Mouse (Mus musculus) layer of hippocampus, adult 2 months (tissue): ENCODE results near the gene Sowaha. TPM values are rescaled to one million over a fixed set of nuclear protein-coding genes. Genes with fewer than 3 reads are reported as not detected.

ENCODE experiments used
- DNase-seq, 2 experiments: peaks; one replicate each; pipeline ENCODE4 v3.0.0; 2022; ENCODE audit warnings: low spot score in 2 of 2
- H3K27ac ChIP-seq: fragments of 200-600 bp; 2 replicates; pipeline ENCODE4 v1.8.1; 2022
- H3K4me3 ChIP-seq: fragments of 200-600 bp; 2 replicates; pipeline ENCODE4 v1.8.1; 2022; ENCODE audit warnings: mild to moderate bottlenecking
- CTCF ChIP-seq: fragments of 200-600 bp; conservative IDR thresholded peaks from 2 replicates; pipeline ENCODE4 v1.8.1; 2022; ENCODE audit warnings: antibody characterized with exemption, mild to moderate bottlenecking, moderate library complexity
- total RNA-seq, 2 experiments: library from RNA; stranded (reverse); gene quantifications; 2 replicates each; pipeline ENCODE4 v1.2.3; 2021

Sowaha gene
- total RNA-seq, 2 experiments from 2014 or later: 137 to 142 TPM

DNA sequence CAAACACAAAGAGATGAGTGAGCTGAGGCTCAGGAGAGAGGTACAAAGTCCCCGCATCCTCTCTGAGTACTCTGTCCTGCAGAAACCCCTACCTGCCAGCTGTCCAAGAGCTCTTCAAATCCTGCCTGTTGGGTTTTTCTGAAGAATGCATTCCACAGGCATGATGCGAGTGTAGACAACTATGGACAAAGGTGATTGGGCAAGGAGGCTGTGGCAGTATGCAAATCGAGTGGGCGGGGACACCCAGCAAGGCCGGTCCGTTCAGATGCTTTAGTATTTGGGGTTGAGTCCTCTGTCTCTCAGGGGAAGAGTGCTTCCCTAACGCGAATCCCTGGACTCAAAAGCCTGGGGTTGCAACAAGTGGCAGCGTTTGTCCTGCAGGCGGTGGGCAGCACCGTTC lies 20.5 kb upstream of the Sowaha start:
- no peak for DNase-seq
- no peak for TF ChIP-seq CTCF
- Histone ChIP-seq H3K27ac (no peak overlapping the region), H3K4me3 (no peak overlapping the region)

DNA sequence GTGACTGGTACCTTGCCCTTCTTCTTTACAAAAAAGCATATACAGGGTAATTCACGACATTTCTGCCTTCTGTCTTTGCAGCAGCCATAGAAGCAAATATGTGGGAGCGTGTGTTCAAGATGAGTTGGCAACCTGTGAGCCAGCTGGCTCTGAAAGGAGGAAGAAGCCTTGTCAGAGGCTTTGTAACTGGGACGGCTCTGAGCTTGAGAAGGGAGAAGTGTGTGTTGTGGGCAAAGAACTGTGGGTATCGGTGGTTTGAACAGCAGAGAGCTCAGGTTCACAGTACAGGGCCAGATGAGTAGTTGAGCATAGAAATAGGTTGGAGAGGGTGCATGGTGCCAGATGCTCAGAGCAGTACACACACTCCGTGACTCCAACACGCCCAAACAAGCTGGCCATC lies 16.9 kb upstream of the Sowaha start:
- Histone ChIP-seq H3K4me3 (no peak overlapping the region), H3K27ac (peak overlapping the region; percentile 85)
- no peak for TF ChIP-seq CTCF
- peak; percentile 60 to 71 for DNase-seq

DNA sequence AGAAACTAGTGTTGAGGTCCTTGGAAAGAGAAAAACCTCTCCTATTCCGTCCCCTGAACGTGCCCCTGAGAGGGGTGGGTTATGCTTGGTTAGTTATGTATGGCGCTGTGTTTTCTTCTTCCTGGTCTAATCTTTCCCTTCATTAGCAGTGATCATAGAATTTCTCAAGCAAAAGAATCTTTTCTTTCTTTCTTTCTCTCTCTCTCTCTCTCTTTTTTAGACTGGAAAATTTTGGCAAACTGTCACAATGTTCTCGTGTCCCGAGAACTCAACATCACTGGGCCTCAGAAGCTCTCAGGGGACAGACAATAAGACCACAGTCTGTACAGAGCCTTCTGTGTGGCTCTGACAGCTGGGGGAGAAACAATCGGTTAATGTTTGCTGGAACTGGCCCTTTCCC lies 15.3 kb upstream of the Sowaha start:
- Histone ChIP-seq H3K4me3 (no peak overlapping the region), H3K27ac (peak overlapping the region; percentile 85)
- no peak for TF ChIP-seq CTCF
- DNase-seq: no peak

DNA sequence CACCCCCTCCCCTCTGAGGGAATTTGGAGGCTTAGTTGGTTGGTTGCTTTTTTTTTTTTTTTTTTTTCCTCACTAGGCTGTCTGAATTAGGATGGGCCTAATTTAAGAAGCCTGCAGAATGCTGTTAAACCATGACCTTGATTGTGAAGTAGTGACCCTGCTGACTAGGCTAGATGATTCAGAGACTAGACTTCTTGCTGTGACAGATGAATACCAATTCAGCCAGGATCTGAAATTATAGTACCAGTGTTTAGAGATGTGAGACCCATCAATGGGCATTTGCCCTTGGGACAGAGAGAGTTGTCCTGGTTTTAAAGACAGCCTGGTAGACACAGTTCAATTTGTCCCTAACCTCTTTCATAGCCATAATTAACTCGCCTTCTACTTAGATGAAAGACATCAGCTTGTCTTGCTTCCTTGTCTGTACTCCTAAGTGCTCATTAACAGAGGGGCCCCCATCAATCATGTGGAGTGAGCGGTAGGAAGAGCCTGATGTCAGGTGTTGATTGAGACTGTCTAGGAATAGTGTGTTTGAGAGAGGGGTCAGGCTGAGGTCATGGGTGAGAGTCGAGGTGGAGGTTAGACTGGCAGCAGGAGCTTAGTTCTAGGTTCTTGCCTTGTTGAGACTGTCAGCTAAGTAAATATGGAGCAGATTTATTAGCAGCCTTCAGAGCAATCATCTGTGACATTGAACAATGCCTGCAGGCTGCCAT lies 13.3 kb upstream of the Sowaha start:
- Histone ChIP-seq H3K27ac (peak overlapping the region; percentile 53; the same call in 1 of the 2 replicates), H3K4me3 (no peak overlapping the region)
- no peak for DNase-seq
- TF ChIP-seq CTCF: no peak

DNA sequence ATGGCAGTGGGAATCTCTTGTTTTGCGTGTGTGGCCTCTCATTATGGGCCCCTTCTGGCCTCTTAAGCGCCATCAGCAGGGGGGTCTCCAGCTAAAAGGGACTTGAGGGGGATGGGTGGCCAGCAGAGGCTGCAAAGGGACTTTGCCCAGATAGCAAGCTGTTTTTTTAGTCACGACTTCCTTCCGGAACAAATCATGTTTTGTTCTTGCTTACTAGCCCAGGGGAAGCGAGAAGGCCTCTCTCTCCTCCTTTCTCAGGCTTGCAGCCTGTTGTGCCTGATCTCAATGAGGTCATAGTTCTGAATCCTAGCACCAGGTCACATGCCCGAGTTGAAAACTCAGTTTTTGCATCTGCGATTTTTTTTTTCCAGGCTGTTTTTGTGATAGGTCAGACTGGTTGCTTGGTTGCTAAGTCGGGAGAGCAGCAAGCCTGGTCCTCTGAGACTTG lies 11.9 kb upstream of the Sowaha start:
- no peak for TF ChIP-seq CTCF
- Histone ChIP-seq H3K27ac (peak overlapping the region; percentile 81), H3K4me3 (no peak overlapping the region)
- DNase-seq: peak in 1 of 2 experiments; percentile 42

DNA sequence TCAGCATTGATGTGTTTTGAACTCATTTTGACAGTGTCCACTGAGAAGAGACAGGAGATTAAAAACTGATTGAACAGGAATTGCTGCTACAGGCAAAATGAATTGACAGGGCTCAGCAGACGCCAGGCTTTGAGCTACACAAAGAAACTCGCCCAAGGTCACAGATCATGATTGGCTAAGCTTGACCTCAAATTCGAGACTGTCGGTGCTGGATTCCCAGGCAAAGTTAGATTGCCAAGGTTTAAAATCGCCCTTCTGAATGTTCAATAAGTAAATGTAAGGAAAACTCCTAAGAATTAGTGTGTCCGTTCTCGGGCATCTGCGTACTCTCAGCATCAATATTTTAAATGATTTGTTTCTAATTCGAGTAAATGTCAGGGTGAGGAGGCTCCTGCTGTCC lies 9.3 kb upstream of the Sowaha start:
- TF ChIP-seq CTCF: no peak
- H3K27ac ChIP-seq: no peak overlapping the region
- H3K4me3 ChIP-seq: no peak overlapping the region
- DNase-seq: no peak

DNA sequence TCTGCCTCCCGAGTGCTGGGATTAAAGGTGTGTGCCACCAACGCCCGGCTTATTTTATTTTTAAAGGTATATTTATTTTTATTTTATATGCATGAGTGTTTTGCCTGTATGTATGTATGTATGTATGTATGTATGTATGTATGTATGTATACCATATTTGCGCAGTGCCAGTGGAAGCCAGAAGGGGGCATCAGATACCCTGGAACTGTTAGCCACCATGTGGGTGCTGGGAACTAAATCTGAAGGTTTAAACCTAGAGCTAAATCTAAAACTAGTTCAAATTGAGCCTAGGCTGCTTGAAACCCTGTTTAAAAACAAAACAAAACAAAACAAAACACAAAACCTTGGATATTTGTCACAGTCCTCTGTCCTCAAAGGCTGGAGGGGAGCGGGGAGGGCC lies 8.9 kb upstream of the Sowaha start:
- no peak overlapping the region for H3K27ac ChIP-seq
- peak; percentile 40 for TF ChIP-seq CTCF
- no peak overlapping the region for H3K4me3 ChIP-seq
- no peak for DNase-seq

DNA sequence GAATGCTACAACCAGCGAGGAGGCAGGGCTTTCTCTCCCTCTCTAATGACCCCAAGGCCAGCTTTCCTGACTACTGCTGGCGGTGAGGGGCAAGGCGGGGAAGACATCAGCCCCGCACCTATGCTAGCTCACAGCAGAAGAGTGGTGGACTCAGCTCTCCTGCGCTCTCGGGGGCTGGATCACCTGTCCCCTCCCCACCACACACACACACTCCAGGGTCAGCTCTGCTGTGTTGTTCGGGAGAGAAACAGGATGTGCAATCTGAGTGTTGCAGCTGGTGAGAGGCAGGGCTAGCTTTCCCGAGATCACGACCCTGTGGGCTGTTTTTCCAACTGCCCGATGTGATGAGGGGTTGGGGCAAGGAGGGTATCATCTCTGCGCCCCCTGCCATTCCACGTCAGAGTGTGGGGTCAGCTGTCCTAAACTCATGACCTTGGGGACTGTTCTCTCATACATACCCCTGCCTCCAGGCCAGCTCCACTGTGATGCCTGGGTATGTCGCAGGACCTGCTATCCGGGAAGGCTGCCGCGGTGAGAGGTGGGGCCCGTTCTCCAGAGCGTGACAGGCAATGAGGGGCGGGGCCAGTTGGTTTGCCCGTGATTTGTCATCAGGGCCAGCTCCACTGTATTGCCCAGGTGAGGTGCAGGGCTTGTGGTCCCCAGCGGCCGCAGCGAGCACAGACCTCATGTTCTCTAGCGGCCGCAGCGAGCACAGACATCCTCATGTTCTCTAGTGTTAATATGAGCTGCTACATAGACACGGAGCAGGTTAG lies 6.9 kb upstream of the Sowaha start:
- TF ChIP-seq CTCF: 0 out of 2 replicates have a peak, but pooled peaks have one; percentile 4
- no peak for DNase-seq
- Histone ChIP-seq H3K4me3 (peak overlapping the region; percentile 38), H3K27ac (peak overlapping the region; percentile 61; the same call in 1 of the 2 replicates)

DNA sequence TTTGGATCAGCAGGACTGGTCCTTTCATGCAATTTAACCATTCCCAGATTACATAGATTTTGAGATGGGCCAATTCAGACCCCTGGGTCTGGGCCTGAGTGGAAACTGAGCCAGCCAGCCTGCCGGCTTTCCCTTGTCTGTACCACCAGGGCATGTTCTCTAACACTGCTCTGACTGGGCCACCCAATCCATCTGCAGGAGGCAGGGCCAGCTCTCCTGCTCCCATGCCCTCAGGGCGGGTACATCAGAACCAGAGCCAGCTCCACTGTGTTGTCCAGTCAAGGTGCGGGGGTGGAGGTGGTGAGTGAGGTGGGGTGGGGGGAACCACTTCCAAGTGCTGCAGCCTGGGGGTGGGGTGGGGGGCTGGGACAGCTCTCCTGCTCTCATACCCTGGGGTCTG lies 6.3 kb upstream of the Sowaha start:
- H3K4me3 ChIP-seq: no peak overlapping the region
- no peak for DNase-seq
- no peak overlapping the region for H3K27ac ChIP-seq
- TF ChIP-seq CTCF: no peak

DNA sequence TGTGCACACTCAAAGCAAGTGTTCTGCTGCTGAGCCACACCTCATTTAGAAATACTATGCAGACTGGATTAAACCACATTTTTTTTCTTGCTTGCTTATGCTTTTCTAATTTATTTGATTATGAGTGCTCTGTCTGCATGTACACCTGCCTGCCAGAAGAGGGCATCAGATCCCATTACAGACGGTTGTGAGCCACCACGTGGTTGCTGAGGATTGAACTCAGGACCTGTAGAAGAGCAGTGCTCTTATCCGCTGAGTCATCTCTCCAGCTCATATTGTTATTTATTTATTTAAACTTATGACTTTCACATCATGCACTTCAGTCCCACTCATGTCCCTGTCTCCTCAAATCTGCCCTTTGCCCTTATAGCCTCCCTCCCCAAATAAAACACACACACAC lies 5.6 kb upstream of the Sowaha start:
- peak; percentile 80 for TF ChIP-seq CTCF
- DNase-seq: no peak
- H3K4me3 ChIP-seq: no peak overlapping the region
- no peak overlapping the region for H3K27ac ChIP-seq

DNA sequence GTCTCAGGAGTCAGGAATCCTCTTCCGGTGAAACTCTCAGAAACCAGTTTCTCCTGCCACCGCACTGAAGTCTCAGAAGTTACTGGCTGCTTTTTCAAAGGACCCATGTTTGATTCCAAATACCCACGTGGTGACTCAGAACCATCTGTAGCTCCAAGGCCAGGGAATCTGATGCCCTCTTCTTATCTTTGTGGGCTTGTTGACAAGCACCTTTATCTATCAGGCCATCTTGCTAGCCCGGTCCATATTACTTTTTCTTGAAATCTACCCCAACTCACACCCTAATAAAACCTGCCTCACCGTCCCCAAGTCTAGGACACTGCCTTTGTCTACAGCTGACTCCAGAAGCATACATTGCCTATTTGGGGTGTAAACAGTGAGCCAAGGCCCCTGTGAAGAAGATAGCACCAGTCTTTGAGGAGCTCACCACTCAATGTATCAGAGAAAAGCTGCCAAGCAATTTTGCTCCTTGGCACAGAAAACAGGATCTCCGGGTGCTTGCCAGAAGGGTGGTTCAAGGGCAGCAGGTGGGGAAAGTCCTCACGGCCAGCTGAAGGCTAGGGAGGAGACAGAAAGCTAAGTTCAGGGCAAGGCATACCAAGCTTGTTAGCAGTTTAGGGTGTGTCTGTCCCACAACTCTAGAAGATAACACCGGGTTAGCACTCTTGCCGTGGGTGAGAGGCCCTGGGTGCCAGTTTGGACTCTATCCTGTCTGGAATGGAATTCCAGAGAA lies 3.3 kb upstream of the Sowaha start:
- no peak for TF ChIP-seq CTCF
- H3K27ac ChIP-seq: no peak overlapping the region
- H3K4me3 ChIP-seq: no peak overlapping the region
- no peak for DNase-seq

DNA sequence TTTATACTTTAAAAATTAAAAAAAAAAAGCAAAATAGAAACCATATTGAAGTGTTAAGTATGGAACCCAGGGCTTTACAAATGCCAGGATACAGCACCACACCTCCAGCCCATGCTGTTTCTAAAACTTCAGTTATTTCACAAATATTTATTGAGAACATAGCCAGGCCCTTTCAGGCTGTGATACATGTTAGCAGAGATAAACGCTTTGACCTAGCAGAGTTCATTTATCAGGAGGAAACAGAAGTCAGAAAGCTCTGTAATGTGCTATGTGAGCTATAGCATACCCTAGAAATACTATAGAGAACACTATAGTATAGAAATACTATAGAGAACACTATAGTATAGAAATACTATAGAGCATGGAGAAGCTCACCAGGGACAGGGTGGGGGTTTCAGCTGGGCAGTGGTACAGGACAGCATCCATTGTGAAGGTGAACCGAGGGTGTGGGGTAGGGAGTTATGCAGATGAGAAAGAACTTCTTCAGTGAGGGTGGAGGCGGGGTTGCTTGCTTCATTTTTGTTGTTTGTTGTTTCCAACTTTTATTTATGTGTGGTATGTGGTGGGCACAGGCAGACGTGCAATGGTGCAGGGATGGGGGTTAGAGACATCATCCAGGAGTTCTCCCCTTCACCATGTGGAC lies 1.1 kb upstream of the Sowaha start:
- H3K4me3 ChIP-seq: peak overlapping the region; percentile 14
- H3K27ac ChIP-seq: peak overlapping the region; percentile 99

More for the DNA sequence above, 1.1 kb upstream of the Sowaha start:
- no peak for DNase-seq
- no peak for TF ChIP-seq CTCF
